Mouse (Mus musculus): ENCODE data around the gene Sall2. TPM values are rescaled to one million over a fixed set of nuclear protein-coding genes. Genes with fewer than 3 reads are reported as not detected.

Sall2 gene
- total and polyA plus RNA-seq, 2 experiments from 2014 or later: 37.8 to 112 TPM

DNA sequence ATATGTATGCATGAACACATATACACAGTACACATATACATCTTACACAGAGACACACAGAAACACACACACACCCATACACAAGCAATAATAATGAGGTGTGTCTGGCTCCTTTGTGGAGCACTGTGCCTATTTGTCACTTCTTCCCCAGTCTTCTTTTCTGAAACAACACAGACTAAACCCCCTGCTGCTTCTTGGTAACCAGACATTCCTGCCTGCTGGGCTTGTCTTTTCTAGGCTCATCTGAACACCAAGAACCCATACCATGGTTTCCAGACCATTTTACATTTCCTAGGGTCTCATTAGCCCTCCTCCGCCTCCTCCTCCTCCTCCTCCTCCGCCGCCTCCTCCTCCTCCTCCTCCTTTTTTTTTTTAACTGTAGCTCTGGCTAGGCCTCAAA is 3.6 kb upstream of the Sall2 start:
- ATAC-seq (ENCODE audit: low FRiP score) (no peak), DNase-seq (ENCODE audit: low spot score) (no peak)
- Histone ChIP-seq H3K4me2 (ENCODE audit: low read depth, low read length, poor library complexity, severe bottlenecking) (no peak overlapping the region), H3K4me3 (ENCODE audit: low read depth, low read length) (no peak overlapping the region), H3K27me3 (ENCODE audit: insufficient read depth, low read length) (no peaks in the 10 kb centered on the region), H3K36me3 (ENCODE audit: insufficient read depth, low read length) (no peaks in the 10 kb centered on the region), H3K9me3 (ENCODE audit: low read length) (no peaks in the 10 kb centered on the region), H3K27ac (ENCODE audit: low read depth, low read length) (no peak overlapping the region), H3K4me1 (ENCODE audit: insufficient read depth, low read length) (no peaks in the 10 kb centered on the region), H3K9ac (replicated peaks; ENCODE audit: low read length, poor library complexity, severe bottlenecking) (no peak overlapping the region)
- TF ChIP-seq CTCF (IDR thresholded peaks at IDR 0.05): no peak
- WGBS: 23% methylated on average over 3 of the region's 3 CpGs

DNA sequence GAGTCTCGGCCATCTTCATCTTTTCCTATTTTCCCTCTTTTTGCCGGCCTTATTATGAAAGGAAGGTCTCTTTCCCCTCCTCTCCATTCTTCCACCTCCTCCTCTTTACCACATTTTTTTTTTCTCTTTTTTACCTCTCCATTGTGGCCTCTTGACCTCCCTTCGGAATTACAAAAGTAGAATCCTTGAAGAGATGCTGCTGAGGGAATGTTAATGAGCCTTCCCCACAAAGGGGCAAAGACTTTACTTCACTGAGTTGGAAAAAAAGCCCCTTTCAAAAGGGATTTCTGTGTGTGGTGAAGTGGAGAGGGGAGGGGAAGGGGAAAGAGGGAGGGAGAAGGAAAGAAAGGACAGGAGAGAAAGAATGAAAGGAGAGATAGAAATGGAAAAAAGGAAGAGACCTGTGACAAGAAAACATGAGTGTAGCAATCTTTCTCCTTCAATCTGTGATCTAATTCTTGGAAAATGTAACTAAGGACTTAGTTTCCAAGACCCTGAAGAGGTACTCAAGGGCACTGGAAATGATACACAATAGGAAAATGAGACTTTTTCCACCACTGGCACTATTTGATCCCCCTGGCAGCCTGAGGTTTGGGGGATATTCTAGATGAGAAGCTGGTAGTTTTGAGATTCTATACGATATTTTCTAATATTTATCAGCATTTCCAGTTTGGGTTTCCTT is 2.6 kb upstream of the Sall2 start:
- Histone ChIP-seq H3K4me1 (ENCODE audit: insufficient read depth, low read length) (no peaks in the 10 kb centered on the region; the same call in 1 of the 2 replicates), H3K27me3 (ENCODE audit: insufficient read depth, low read length) (no peaks in the 10 kb centered on the region), H3K9ac (replicated peaks; ENCODE audit: low read length, poor library complexity, severe bottlenecking) (no peak overlapping the region), H3K27ac (ENCODE audit: low read depth, low read length) (peak overlapping the region; percentile 12; the same call in 1 of the 2 replicates), H3K9me3 (ENCODE audit: low read length) (no peaks in the 10 kb centered on the region), H3K4me3 (ENCODE audit: low read depth, low read length) (no peak overlapping the region), H3K36me3 (ENCODE audit: insufficient read depth, low read length) (no peaks in the 10 kb centered on the region), H3K4me2 (ENCODE audit: low read depth, low read length, poor library complexity, severe bottlenecking) (no peak overlapping the region)
- DNase-seq (ENCODE audit: low spot score): peak; percentile 32
- no peak for ATAC-seq (ENCODE audit: low FRiP score)
- 11% methylated on average over 4 of the region's 4 CpGs for WGBS
- no peak for TF ChIP-seq CTCF (IDR thresholded peaks at IDR 0.05)

DNA sequence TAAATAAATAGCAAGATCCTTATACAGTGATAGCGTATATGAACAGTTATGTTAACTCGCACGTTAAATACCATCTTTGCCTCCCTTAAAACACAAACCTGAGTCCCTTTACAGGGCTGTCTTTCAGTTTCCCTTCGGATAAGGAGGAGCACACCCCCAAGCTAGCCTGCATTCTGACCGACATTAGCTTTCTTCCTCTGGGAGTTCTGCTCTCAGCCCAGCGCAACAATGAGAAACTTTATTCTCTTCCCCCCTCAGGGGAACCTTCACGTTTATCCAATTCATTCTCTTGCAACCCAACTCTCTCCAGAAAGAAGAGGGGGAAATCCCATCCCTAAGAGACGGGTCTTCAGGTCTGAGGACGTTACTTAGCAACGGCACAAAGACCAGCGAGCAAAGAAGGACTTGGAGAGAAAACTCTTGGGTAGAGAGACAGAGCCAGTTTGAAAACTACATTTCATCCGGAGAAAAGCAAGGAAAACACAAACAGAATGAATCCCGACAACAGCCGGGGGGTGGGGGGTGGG is 1.1 kb downstream of the Sall2 start:
- H3K4me2 ChIP-seq (ENCODE audit: low read depth, low read length, poor library complexity, severe bottlenecking): peak overlapping the region; percentile 94
- under 1% methylated on average over 14 of the region's 14 CpGs for WGBS
- DNase-seq (ENCODE audit: low spot score) (peak; percentile 73), ATAC-seq (ENCODE audit: low FRiP score) (peak; percentile 63)
- no peaks in the 10 kb centered on the region for H3K9me3 ChIP-seq (ENCODE audit: low read length)
- H3K36me3 ChIP-seq (ENCODE audit: insufficient read depth, low read length): no peaks in the 10 kb centered on the region
- peak overlapping the region; percentile 59 for H3K9ac ChIP-seq (replicated peaks; ENCODE audit: low read length, poor library complexity, severe bottlenecking)
- no peaks in the 10 kb centered on the region for H3K27me3 ChIP-seq (ENCODE audit: insufficient read depth, low read length)
- no peaks in the 10 kb centered on the region; the same call in 1 of the 2 replicates for H3K4me1 ChIP-seq (ENCODE audit: insufficient read depth, low read length)
- TF ChIP-seq CTCF (IDR thresholded peaks at IDR 0.05): no peak
- H3K4me3 ChIP-seq (ENCODE audit: low read depth, low read length): peak overlapping the region; percentile 42
- H3K27ac ChIP-seq (ENCODE audit: low read depth, low read length): peak overlapping the region; percentile 40

DNA sequence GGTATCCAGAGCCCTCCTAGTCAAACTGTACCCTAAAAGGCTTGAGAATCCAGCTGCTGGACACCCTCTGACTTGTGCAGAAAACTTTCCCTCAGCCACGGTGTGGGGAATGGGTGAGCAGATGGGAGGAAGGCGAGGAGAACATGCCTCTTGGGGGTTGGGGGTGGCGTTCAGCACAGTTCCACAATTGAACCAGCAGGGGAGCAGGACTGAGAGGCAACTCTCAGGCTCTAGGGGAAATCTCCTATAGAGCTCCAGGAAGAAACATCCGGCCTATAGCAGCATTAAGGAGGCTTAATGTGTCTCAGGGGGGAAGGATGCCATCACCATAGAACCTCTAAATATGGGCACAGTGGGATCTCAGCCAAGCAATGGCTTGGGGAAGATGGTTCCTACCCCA is 2.7 kb downstream of the Sall2 start:
- WGBS: 6% methylated on average over 4 of the region's 4 CpGs
- peak overlapping the region; percentile 0; the same call in 1 of the 2 replicates for H3K4me3 ChIP-seq (ENCODE audit: low read depth, low read length)

DNA sequence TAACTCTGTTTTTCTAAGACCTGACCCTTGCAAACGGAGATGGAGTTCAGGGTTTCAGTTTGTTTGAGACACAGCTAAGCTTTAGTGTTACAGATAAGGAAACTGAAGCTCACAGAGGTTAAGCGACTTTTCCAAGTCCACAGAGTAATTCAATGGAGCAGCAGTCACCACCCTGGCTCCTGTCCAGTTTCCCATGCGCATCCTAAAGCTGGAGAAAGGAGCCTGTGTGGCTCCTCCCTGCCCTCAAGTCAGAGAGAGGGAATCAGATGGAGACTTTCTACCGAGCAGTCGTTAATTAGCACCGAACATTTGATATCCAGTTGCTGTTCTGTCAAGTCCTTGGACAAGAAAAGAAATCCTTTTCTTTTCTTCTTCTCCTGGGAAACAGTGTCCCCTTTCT is 9.2 kb downstream of the Sall2 start:
- Histone ChIP-seq H3K9ac (replicated peaks; ENCODE audit: low read length, poor library complexity, severe bottlenecking) (no peak overlapping the region), H3K4me3 (ENCODE audit: low read depth, low read length) (no peak overlapping the region), H3K36me3 (ENCODE audit: insufficient read depth, low read length) (0 out of 2 replicates have a peak, but pooled peaks cover 1% of the 10 kb centered on the region), H3K27ac (ENCODE audit: low read depth, low read length) (no peak overlapping the region), H3K4me2 (ENCODE audit: low read depth, low read length, poor library complexity, severe bottlenecking) (no peak overlapping the region), H3K9me3 (ENCODE audit: low read length) (no peaks in the 10 kb centered on the region), H3K27me3 (ENCODE audit: insufficient read depth, low read length) (no peaks in the 10 kb centered on the region), H3K4me1 (ENCODE audit: insufficient read depth, low read length) (peaks cover 3% of the 10 kb centered on the region)
- no peak for TF ChIP-seq CTCF (IDR thresholded peaks at IDR 0.05)
- WGBS: 66% methylated on average over 6 of the region's 6 CpGs
- DNase-seq (ENCODE audit: low spot score): no peak
- ATAC-seq (ENCODE audit: low FRiP score): no peak

More for the DNA sequence above, 2.7 kb downstream of the Sall2 start:
- no peak for ATAC-seq (ENCODE audit: low FRiP score)
- H3K9ac ChIP-seq (replicated peaks; ENCODE audit: low read length, poor library complexity, severe bottlenecking): no peak overlapping the region
- H3K27me3 ChIP-seq (ENCODE audit: insufficient read depth, low read length): no peaks in the 10 kb centered on the region
- H3K27ac ChIP-seq (ENCODE audit: low read depth, low read length): no peak overlapping the region
- H3K9me3 ChIP-seq (ENCODE audit: low read length): no peaks in the 10 kb centered on the region
- DNase-seq (ENCODE audit: low spot score): peak; percentile 36
- H3K4me1 ChIP-seq (ENCODE audit: insufficient read depth, low read length): no peaks in the 10 kb centered on the region; the same call in 1 of the 2 replicates
- peak; percentile 58 for TF ChIP-seq CTCF (IDR thresholded peaks at IDR 0.05)
- no peaks in the 10 kb centered on the region for H3K36me3 ChIP-seq (ENCODE audit: insufficient read depth, low read length)
- H3K4me2 ChIP-seq (ENCODE audit: low read depth, low read length, poor library complexity, severe bottlenecking): peak overlapping the region; percentile 94

All from midbrain, postnatal 0 days (tissue).